Mouse (Mus musculus) liver, postnatal 0 days (tissue): ENCODE measurements around the gene Basp1. TPM values are rescaled to one million over a fixed set of nuclear protein-coding genes. Genes with fewer than 3 reads are reported as not detected.

Source experiments
- ATAC-seq: fragments of 200-750 bp; cut with Nextera tagmentation; 2 replicates; pipeline ENCODE4 v1.8.0; 2017; ENCODE audit warnings: mild to moderate bottlenecking, moderate library complexity
- DNase-seq: peaks from one replicate; pipeline ENCODE4 v3.0.0-alpha.2; 2016
- H3K27ac ChIP-seq: fragments of 300-500 bp; sonication (generic); 2 replicates; pipeline ENCODE4 v1.5.1; 2014; ENCODE audit warnings: antibody characterized with exemption, moderate library complexity, mild to moderate bottlenecking, low read depth
- H3K27me3 ChIP-seq: fragments of 300-500 bp; sonication (generic); 2 replicates; pipeline ENCODE4 v1.6.1; 2014; ENCODE audit warnings: low read length, control low read depth, mixed read lengths; ENCODE audit not compliant: insufficient read depth
- H3K36me3 ChIP-seq: fragments of 300-500 bp; sonication (generic); replicated peaks from 2 replicates; pipeline ENCODE4 v1.6.1; 2014; ENCODE audit warnings: mild to moderate bottlenecking, control low read depth, low read length, moderate library complexity, mixed read lengths; ENCODE audit not compliant: insufficient read depth
- H3K4me1 ChIP-seq: fragments of 300-500 bp; sonication (generic); 2 replicates; pipeline ENCODE4 v1.6.1; 2014; ENCODE audit warnings: antibody characterized with exemption, mild to moderate bottlenecking, control low read depth; ENCODE audit not compliant: insufficient read depth
- H3K4me2 ChIP-seq: fragments of 300-500 bp; sonication (generic); 2 replicates; pipeline ENCODE4 v1.6.1; 2014; ENCODE audit warnings: low read depth, mild to moderate bottlenecking, low read length, moderate library complexity, mixed read lengths
- H3K4me3 ChIP-seq: fragments of 300-500 bp; sonication (generic); 2 replicates; pipeline ENCODE4 v1.5.1; 2014; ENCODE audit warnings: low read depth, low read length
- H3K9ac ChIP-seq: fragments of 300-500 bp; sonication (generic); replicated peaks from 2 replicates; pipeline ENCODE4 v1.6.1; 2014; ENCODE audit warnings: mild to moderate bottlenecking, moderate library complexity
- H3K9me3 ChIP-seq: fragments of 300-500 bp; sonication (generic); 2 replicates; pipeline ENCODE4 v1.6.1; 2016; ENCODE audit warnings: mild to moderate bottlenecking, control low read depth, low read length, mixed read lengths
- CTCF ChIP-seq: sonication (generic); IDR thresholded peaks from 2 replicates; pipeline ENCODE4 v1.5.1; 2016; ENCODE audit warnings: antibody characterized with exemption, low read depth
- EP300 ChIP-seq: IDR thresholded peaks from 2 replicates; pipeline ENCODE4 v1.6.1; 2016; ENCODE audit warnings: antibody characterized with exemption, low read depth, mild to moderate bottlenecking
- WGBS: fragments of 180-500 bp; shearing (Covaris S2); extraction: QIAGEN DNeasy Blood & Tissue Kit; methylation state at CpG from one replicate; pipeline ENCODE4 v1.1.7; 2014; ENCODE audit not compliant: insufficient replicate concordance; 5-methylcytosine and 5-hydroxymethylcytosine counted together
- polyA plus RNA-seq: library from polyadenylated mRNA; unstranded; fragments of >200 nt; fragmentation: Nextera tagmentation; extraction: Ambion mirVana; gene quantifications from 2 replicates; pipeline ENCODE4 v1.2.1, GENCODE M21; 2015

Gene Basp1
- polyA plus RNA-seq, 1 experiment from 2014 or later, result 1.9 TPM

- H3K9me3 ChIP-seq, result no peaks in the 10 kb centered on the region
- H3K4me1 ChIP-seq, result no peaks in the 10 kb centered on the region
- no peak overlapping the region for H3K27ac ChIP-seq
- TF ChIP-seq CTCF (no peak), EP300 (no peak)
- no peak overlapping the region for H3K9ac ChIP-seq
- no peak for ATAC-seq
- DNase-seq, result no peak
- no peaks in the 10 kb centered on the region for H3K36me3 ChIP-seq
- H3K27me3 ChIP-seq, result no peaks in the 10 kb centered on the region
- no peak overlapping the region for H3K4me3 ChIP-seq
- WGBS, result 33% methylated on average over 1 of the region's 1 CpGs
- no peak overlapping the region for H3K4me2 ChIP-seq
These were observed 35.8 kb upstream of the Basp1 start for GRCm38 (mm10) chr15:25449348-25449747.

- DNase-seq, result no peak
- H3K4me1 ChIP-seq, result no peaks in the 10 kb centered on the region
- no peak overlapping the region for H3K4me3 ChIP-seq
- H3K4me2 ChIP-seq, result no peak overlapping the region
- H3K27me3 ChIP-seq, result no peaks in the 10 kb centered on the region
- no peaks in the 10 kb centered on the region for H3K36me3 ChIP-seq
- H3K9ac ChIP-seq, result no peak overlapping the region
- TF ChIP-seq EP300 (no peak), CTCF (no peak)
- WGBS, result 65% methylated on average over 4 of the region's 4 CpGs
- no peak overlapping the region for H3K27ac ChIP-seq
- no peak for ATAC-seq
- no peaks in the 10 kb centered on the region for H3K9me3 ChIP-seq
These were observed 35.3 kb upstream of the Basp1 start for GRCm38 (mm10) chr15:25448703-25449340.

- H3K9ac ChIP-seq, result no peak overlapping the region
- no peaks in the 10 kb centered on the region for H3K27me3 ChIP-seq
- TF ChIP-seq CTCF (no peak), EP300 (no peak)
- H3K4me3 ChIP-seq, result no peak overlapping the region
- ATAC-seq, result no peak
- no peaks in the 10 kb centered on the region for H3K9me3 ChIP-seq
- WGBS, result 66% methylated on average over 6 of the region's 6 CpGs
- H3K27ac ChIP-seq, result no peak overlapping the region
- H3K4me2 ChIP-seq, result no peak overlapping the region
- DNase-seq, result no peak
- no peaks in the 10 kb centered on the region for H3K36me3 ChIP-seq
- no peaks in the 10 kb centered on the region for H3K4me1 ChIP-seq
These were observed 33.6 kb upstream of the Basp1 start for GRCm38 (mm10) chr15:25447136-25447535.

- Histone ChIP-seq H3K9me3 (no peaks in the 10 kb centered on the region), H3K4me2 (peak overlapping the region; percentile 26; the same call in 1 of the 2 replicates), H3K27ac (no peak overlapping the region), H3K27me3 (no peaks in the 10 kb centered on the region), H3K36me3 (no peaks in the 10 kb centered on the region), H3K4me3 (no peak overlapping the region), H3K9ac (0 out of 2 replicates have a peak overlapping the region, but pooled peaks have one; percentile 7), H3K4me1 (no peaks in the 10 kb centered on the region)
- DNase-seq, result no peak
- TF ChIP-seq CTCF, result no peak
- no peak for TF ChIP-seq EP300
- ATAC-seq, result no peak
- WGBS, result 52% methylated on average over 8 of the region's 8 CpGs
These were observed 32.6 kb upstream of the Basp1 start for GRCm38 (mm10) chr15:25446155-25446487.

- WGBS, result 27% methylated on average over 17 of the region's 17 CpGs
- 0 out of 2 replicates have a peak overlapping the region, but pooled peaks have one; percentile 7 for H3K9ac ChIP-seq
- H3K27ac ChIP-seq, result no peak overlapping the region
- H3K4me2 ChIP-seq, result peak overlapping the region; percentile 26; the same call in 1 of the 2 replicates
- H3K9me3 ChIP-seq, result no peaks in the 10 kb centered on the region
- H3K36me3 ChIP-seq, result no peaks in the 10 kb centered on the region
- H3K27me3 ChIP-seq, result no peaks in the 10 kb centered on the region
- ATAC-seq (no peak), DNase-seq (no peak)
- no peak for TF ChIP-seq EP300
- TF ChIP-seq CTCF, result no peak
- H3K4me1 ChIP-seq, result no peaks in the 10 kb centered on the region
- no peak overlapping the region for H3K4me3 ChIP-seq
These were observed 32.0 kb upstream of the Basp1 start for GRCm38 (mm10) chr15:25445361-25446154.

GRCm38 (mm10) chr15:25444208-25444607, 30.6 kb upstream of the Basp1 start:
- H3K36me3 ChIP-seq, result no peaks in the 10 kb centered on the region
- no peak overlapping the region for H3K4me3 ChIP-seq
- no peaks in the 10 kb centered on the region for H3K9me3 ChIP-seq
- H3K27me3 ChIP-seq, result no peaks in the 10 kb centered on the region
- no peaks in the 10 kb centered on the region for H3K4me1 ChIP-seq
- TF ChIP-seq EP300 (no peak), CTCF (no peak)
- no peak overlapping the region for H3K4me2 ChIP-seq
- no peak overlapping the region for H3K27ac ChIP-seq
- DNase-seq (no peak), ATAC-seq (no peak)
- WGBS, result 67% methylated on average over 10 of the region's 10 CpGs
- no peak overlapping the region for H3K9ac ChIP-seq
